Mouse (Mus musculus): ENCODE measurements around the gene Elob. TPM values are rescaled to one million over a fixed set of nuclear protein-coding genes. Genes with fewer than 3 reads are reported as not detected.
A peak's percentile ranks its signal among the peaks of the same experiment; 100 is the strongest.

Gene Elob
- polyA plus RNA-seq (2015; fragmentation: Nextera tagmentation; extraction: Ambion mirVana): 881 and 1,013 TPM in 2 replicates

GRCm38 (mm10) chr17:23829064-23829619 lies at the start of gene Elob:
Gene Elob, minus strand, starts transcription at chr17:23829136.
- peak within 1 kb of the TSS; percentile 87 for H3K4me2 ChIP-seq (replicated peaks; ENCODE audit: low read depth)
- H3K9me3 ChIP-seq (ENCODE audit: control insufficient read depth, low read length): no peaks in the 10 kb centered on the region
- H3K27ac ChIP-seq (replicated peaks): peak within 1 kb of the TSS; percentile 89
- ATAC-seq (ENCODE audit: low FRiP score, low TSS enrichment) (peak; percentile 95), DNase-seq (ENCODE audit: low spot score) (peak; percentile 92)
- H3K9ac ChIP-seq (ENCODE audit: low read length): peak within 1 kb of the TSS; percentile 87
- peaks cover 5% of the 10 kb centered on the region for H3K36me3 ChIP-seq (ENCODE audit: control insufficient read depth, insufficient read depth, low read length)
- H3K4me1 ChIP-seq (replicated peaks; ENCODE audit: control insufficient read depth, insufficient read depth): no peaks in the 10 kb centered on the region; the same call in 1 of the 2 replicates
- TF ChIP-seq EP300 (optimal IDR thresholded peaks at IDR 0.05): no peak
- peak; percentile 77 for TF ChIP-seq CTCF (IDR thresholded peaks at IDR 0.05; ENCODE audit: low read depth)
- H3K27me3 ChIP-seq (ENCODE audit: control insufficient read depth, insufficient read depth, low read length): 0 out of 2 replicates have a peak, but pooled peaks cover 2% of the 10 kb centered on the region
- peak within 1 kb of the TSS; percentile 70 for H3K4me3 ChIP-seq (ENCODE audit: low read depth, low read length)
- WGBS: under 1% methylated on average over 33 of the region's 42 CpGs

- TF ChIP-seq EP300 (optimal IDR thresholded peaks at IDR 0.05) (no peak), CTCF (IDR thresholded peaks at IDR 0.05; ENCODE audit: low read depth) (no peak)
- no peak for ATAC-seq (ENCODE audit: low FRiP score, low TSS enrichment)
Measured at GRCm38 (mm10) chr17:23877166-23877565, 48.2 kb upstream of the Elob start.

GRCm38 (mm10) chr17:23876741-23877140 lies 47.8 kb upstream of the Elob start:
- H3K27ac ChIP-seq (replicated peaks): no peak overlapping the region
- no peak for DNase-seq (ENCODE audit: low spot score)
- H3K4me1 ChIP-seq (replicated peaks; ENCODE audit: control insufficient read depth, insufficient read depth): no peaks in the 10 kb centered on the region
- WGBS: 47% methylated on average over 3 of the region's 3 CpGs
- H3K27me3 ChIP-seq (ENCODE audit: control insufficient read depth, insufficient read depth, low read length): no peaks in the 10 kb centered on the region
- H3K4me3 ChIP-seq (ENCODE audit: low read depth, low read length): no peak overlapping the region
- no peaks in the 10 kb centered on the region for H3K36me3 ChIP-seq (ENCODE audit: control insufficient read depth, insufficient read depth, low read length)
- H3K9me3 ChIP-seq (ENCODE audit: control insufficient read depth, low read length): no peaks in the 10 kb centered on the region
- no peak overlapping the region for H3K4me2 ChIP-seq (replicated peaks; ENCODE audit: low read depth)
- TF ChIP-seq EP300 (optimal IDR thresholded peaks at IDR 0.05) (no peak), CTCF (IDR thresholded peaks at IDR 0.05; ENCODE audit: low read depth) (no peak)
- ATAC-seq (ENCODE audit: low FRiP score, low TSS enrichment): no peak
- no peak overlapping the region for H3K9ac ChIP-seq (ENCODE audit: low read length)

More at GRCm38 (mm10) chr17:23877166-23877565, 48.2 kb upstream of the Elob start:
- Histone ChIP-seq H3K9ac (ENCODE audit: low read length) (no peak overlapping the region), H3K4me2 (replicated peaks; ENCODE audit: low read depth) (no peak overlapping the region), H3K9me3 (ENCODE audit: control insufficient read depth, low read length) (no peaks in the 10 kb centered on the region), H3K4me1 (replicated peaks; ENCODE audit: control insufficient read depth, insufficient read depth) (no peaks in the 10 kb centered on the region), H3K36me3 (ENCODE audit: control insufficient read depth, insufficient read depth, low read length) (no peaks in the 10 kb centered on the region), H3K27ac (replicated peaks) (no peak overlapping the region), H3K27me3 (ENCODE audit: control insufficient read depth, insufficient read depth, low read length) (no peaks in the 10 kb centered on the region), H3K4me3 (ENCODE audit: low read depth, low read length) (no peak overlapping the region)
- 94% methylated on average over 2 of the region's 2 CpGs for WGBS
- DNase-seq (ENCODE audit: low spot score): no peak

GRCm38 (mm10) chr17:23873884-23874856 lies 45.2 kb upstream of the Elob start:
- Histone ChIP-seq H3K9ac (ENCODE audit: low read length) (no peak overlapping the region), H3K27ac (replicated peaks) (no peak overlapping the region), H3K27me3 (ENCODE audit: control insufficient read depth, insufficient read depth, low read length) (no peaks in the 10 kb centered on the region), H3K9me3 (ENCODE audit: control insufficient read depth, low read length) (no peaks in the 10 kb centered on the region), H3K4me3 (ENCODE audit: low read depth, low read length) (no peak overlapping the region), H3K4me1 (replicated peaks; ENCODE audit: control insufficient read depth, insufficient read depth) (no peaks in the 10 kb centered on the region), H3K4me2 (replicated peaks; ENCODE audit: low read depth) (no peak overlapping the region), H3K36me3 (ENCODE audit: control insufficient read depth, insufficient read depth, low read length) (no peaks in the 10 kb centered on the region)
- peak; percentile 63 for DNase-seq (ENCODE audit: low spot score)
- WGBS: 34% methylated on average over 8 of the region's 8 CpGs
- ATAC-seq (ENCODE audit: low FRiP score, low TSS enrichment): peak; percentile 58
- peak; percentile 96 for TF ChIP-seq CTCF (IDR thresholded peaks at IDR 0.05; ENCODE audit: low read depth)
- no peak for TF ChIP-seq EP300 (optimal IDR thresholded peaks at IDR 0.05)

- Histone ChIP-seq H3K4me1 (replicated peaks; ENCODE audit: control insufficient read depth, insufficient read depth) (no peaks in the 10 kb centered on the region), H3K9me3 (ENCODE audit: control insufficient read depth, low read length) (no peaks in the 10 kb centered on the region), H3K4me2 (replicated peaks; ENCODE audit: low read depth) (no peak overlapping the region), H3K4me3 (ENCODE audit: low read depth, low read length) (no peak overlapping the region), H3K9ac (ENCODE audit: low read length) (no peak overlapping the region), H3K27me3 (ENCODE audit: control insufficient read depth, insufficient read depth, low read length) (no peaks in the 10 kb centered on the region), H3K36me3 (ENCODE audit: control insufficient read depth, insufficient read depth, low read length) (no peaks in the 10 kb centered on the region), H3K27ac (replicated peaks) (no peak overlapping the region)
- ATAC-seq (ENCODE audit: low FRiP score, low TSS enrichment) (no peak), DNase-seq (ENCODE audit: low spot score) (no peak)
- TF ChIP-seq EP300 (optimal IDR thresholded peaks at IDR 0.05): no peak
- TF ChIP-seq CTCF (IDR thresholded peaks at IDR 0.05; ENCODE audit: low read depth): no peak
- WGBS: 88% methylated on average over 11 of the region's 11 CpGs
Measured at GRCm38 (mm10) chr17:23868513-23868912, 39.6 kb upstream of the Elob start.
